Mouse (Mus musculus) 3134 (cell line): ENCODE measurements around the gene Trpm3.

Experiments used
- DNase-seq: peaks from one replicate; pipeline ENCODE4 v3.0.0-alpha.2; 2011; ENCODE audit warnings: low spot score; ENCODE audit not compliant: insufficient read length; ENCODE audit errors: extremely low read depth

The Trpm3 gene

GRCm38 (mm10) chr19:22631316-22631715 lies 492.5 kb downstream of the Trpm3 start:
- no peak for DNase-seq

DNA sequence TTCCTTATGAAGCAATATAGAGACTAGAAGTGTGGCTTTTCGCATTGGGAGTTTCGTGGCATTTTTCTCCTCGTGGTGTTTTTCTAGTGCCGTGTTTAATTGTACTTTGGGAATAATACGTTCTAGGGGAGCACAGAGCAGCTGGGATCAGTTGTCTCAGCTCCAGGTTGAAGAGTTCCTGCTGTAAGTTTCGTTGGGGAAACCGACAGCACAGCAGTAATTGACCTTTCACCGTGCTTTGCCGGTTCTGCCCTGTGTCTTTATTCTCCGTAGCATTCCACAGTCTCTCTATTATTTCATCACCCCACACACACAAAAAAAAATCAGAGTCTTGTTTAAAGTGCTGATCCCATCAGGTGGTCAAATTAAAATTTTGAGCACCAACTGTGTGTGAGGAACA lies 496.8 kb downstream of the Trpm3 start:
- DNase-seq, result no peak

- DNase-seq, result no peak
Observed at GRCm38 (mm10) chr19:22637786-22638185, 498.9 kb downstream of the Trpm3 start.

DNA sequence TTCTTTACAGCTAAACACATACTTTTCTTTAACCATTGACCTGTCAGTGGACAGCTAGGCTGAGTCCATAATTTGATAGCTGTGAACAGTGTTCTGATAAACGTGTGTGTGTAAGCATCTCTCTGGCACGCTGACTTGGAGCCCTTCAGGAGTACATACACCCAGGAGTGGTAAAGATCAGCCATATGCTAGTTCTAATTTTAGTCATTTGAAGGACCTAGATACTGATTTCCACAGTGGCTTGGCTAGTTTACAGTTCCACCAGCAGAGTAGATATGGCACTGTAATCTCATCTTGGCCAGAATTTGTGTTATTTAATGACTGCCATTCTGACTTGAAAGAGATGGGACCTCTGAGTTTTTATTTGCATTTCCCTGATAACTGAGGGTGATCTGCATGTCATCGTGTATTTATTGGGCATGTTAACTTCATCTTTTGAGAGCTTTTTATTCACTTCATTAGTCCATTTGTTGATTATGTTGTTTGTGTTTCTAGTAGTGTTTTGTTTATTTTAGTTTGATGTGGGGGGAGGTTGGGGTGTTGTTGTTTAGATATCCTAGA lies 499.6 kb downstream of the Trpm3 start:
- no peak for DNase-seq

DNA sequence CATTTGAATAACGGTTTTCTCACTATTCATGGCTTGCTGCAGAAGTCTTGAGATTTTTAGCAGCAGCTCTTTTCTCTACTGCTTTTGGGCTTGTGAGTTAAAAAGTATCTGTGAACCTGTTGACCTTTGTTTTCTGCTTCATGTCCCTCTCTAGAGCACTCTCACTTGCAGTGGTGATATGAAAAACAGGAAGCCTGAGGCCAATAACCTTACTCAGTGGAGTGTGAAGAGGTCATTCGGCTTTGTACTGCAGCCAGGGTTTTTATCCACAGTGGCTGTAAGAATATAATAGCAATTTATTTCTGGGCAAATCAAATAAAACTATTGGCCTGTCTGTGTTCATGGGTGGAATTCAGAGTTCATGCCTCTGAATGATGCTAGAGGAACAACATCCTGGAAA lies 503.3 kb downstream of the Trpm3 start:
- no peak for DNase-seq

DNA sequence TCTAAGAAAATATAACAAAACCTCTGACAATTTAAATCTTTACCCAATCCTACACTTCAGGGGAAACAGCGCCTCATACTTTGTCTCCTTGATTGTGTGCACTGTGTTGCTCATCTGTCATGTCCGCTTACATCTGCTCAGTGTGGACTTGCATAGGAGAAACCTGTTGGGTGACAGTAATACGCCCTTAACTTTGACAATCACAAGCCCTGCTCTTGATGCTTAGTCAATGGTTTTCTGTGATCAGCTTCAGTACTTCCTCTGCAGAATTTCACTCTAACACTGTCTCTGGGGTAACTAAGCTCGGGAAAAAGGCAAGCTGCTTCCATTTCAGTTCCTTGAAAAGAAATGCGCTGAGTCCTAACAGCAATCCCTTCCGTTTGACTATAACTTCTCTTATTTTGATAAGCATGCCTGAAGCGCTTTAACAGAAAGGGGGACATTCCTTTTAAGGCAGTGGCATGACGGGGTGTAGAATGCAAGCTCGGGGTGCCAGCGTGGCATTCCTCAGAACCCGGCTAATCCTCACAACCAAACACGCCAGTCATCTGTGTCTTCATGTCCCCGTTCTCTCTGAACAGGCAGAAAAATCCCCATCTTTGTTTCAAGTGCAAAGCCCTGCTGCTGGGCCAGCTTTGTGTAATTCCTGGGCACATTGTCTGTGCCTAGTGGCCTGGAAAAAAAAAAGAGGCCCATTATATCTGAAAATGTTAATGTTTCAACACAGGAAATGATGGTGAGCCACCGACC lies 517.8 kb downstream of the Trpm3 start:
- no peak for DNase-seq

GRCm38 (mm10) chr19:22657251-22657650 lies 518.4 kb downstream of the Trpm3 start:
- DNase-seq, result no peak

DNA sequence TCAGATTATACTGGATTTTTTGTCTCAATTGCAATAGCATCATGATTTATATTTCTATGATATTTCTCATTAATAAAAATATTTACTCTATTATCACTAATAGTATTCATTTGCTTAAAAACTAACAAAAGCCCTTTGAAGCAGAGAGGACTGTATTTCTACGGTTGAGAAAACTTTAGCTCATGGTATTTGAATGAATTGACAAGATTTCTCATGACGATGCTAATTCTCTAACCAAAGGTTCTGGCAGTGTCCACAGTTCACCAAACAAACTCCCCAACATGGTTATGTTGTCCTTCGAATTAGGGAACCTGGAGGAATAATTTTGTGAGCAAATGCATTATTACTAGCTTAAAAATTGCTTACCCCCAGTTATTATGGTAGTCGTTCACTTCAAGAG lies 526.6 kb downstream of the Trpm3 start:
- no peak for DNase-seq

GRCm38 (mm10) chr19:22670222-22670621 lies 531.4 kb downstream of the Trpm3 start:
- DNase-seq, result no peak

- no peak for DNase-seq
Observed at GRCm38 (mm10) chr19:22672892-22673291, 534.0 kb downstream of the Trpm3 start.

GRCm38 (mm10) chr19:22676206-22676605 lies 537.4 kb downstream of the Trpm3 start:
- no peak for DNase-seq

- DNase-seq, result no peak
Observed at GRCm38 (mm10) chr19:22682238-22682637, 543.4 kb downstream of the Trpm3 start.

DNA sequence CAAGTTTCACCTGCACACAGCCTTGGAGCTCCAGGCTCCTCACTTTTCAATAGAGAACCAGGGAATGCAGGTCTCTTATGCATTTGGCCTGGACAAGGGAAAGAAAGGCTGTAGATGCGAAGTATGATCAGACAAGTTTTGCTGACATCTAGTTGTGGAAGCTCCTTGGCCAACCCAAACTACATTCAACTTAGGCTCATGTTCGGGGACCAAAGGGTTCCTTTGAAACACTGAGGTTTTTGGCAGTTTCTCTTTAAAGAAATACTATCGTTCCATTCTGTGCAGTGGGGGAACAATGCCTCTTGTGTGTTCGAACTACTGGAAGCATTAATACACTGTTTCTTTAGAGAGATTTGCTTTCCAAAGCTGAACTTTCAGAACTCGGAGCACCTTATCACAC lies 553.1 kb downstream of the Trpm3 start:
- DNase-seq, result no peak

GRCm38 (mm10) chr19:22692553-22692952 lies 553.7 kb downstream of the Trpm3 start:
- DNase-seq, result no peak

- DNase-seq, result no peak
Observed at GRCm38 (mm10) chr19:22692956-22693355, 554.1 kb downstream of the Trpm3 start.

DNA sequence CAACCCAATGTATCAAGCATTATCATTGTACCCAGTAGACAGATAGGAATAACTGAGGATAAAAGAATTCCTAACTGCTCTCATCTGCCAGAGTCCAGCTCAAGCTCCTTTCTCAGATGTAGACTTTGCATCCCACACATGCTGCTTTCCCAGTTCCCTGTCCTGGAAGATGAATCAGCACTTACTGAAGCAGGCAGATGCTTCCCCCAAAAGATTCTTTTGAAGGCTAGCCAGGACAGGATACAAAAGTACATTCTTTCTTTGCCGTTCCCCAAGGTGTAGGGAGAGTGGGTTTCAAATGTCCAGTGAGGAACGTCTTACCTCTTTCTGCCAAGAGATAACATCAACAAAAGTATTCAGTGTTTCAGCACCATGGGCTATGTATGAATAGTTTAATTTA lies 556.6 kb downstream of the Trpm3 start:
- no peak for DNase-seq

DNA sequence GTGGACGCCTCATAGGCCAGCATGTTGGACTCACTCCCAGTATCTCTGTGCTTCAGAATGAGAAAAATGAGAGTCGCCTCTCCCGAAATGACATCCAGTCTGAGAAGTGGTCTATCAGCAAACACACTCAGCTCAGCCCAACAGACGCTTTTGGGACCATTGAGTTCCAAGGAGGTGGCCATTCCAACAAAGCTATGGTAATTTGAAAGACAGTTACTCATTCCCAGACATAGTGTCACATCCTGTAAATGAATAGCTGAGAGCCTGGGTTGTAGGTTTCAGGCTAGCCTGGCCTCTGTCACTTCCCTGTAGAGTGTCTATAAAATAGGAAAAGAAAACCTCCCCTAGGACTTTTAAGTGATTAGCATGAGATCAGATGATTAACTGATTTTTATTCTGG lies 559.9 kb downstream of the Trpm3 start:
- no peak for DNase-seq

GRCm38 (mm10) chr19:22700871-22701651 lies 562.2 kb downstream of the Trpm3 start:
- DNase-seq, result no peak

DNA sequence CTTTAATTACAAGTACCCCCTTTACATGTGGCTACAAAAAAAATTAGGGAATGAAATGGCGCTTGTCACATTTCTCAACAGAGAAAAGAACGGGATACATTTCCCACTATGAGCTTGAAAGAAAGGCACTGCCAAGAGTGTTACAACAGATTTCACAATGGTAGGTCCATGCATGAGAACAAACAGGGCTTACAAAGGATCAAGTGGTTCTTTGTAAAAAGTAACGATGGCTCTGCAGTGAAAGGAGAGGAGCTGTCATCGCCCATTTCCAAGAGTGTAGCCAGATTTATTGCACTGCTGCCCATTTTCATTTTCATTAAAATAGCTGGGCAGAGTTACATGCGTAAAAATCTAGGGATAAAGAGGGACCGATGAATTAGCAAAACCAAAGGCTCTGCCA lies 565.0 kb downstream of the Trpm3 start:
- DNase-seq, result no peak

GRCm38 (mm10) chr19:22705414-22705813 lies 566.6 kb downstream of the Trpm3 start:
- DNase-seq, result no peak

- no peak for DNase-seq
Observed at GRCm38 (mm10) chr19:22719027-22719426, 580.2 kb downstream of the Trpm3 start.

DNA sequence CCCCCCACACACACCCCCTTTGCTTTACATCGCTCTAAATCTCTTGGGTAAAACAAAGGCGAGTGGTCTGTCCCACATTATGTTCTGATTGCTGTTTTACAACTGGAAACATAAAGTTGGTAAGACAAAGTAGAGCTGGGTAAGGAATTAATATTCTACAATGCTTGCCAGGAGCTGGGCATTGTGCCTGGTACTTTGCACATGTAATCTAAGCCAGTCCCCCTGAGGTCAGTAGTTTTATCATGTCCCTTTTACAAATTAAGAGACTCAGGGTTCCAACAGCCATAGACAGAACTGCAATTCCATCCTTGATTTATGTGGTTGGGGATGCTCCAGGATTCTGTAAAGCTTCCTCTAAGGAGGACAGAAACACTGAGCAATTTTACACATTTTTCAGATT lies 591.0 kb downstream of the Trpm3 start:
- DNase-seq, result no peak
